ENCODE assay signal across 10 mouse cellular contexts in the genomic region with DNA sequence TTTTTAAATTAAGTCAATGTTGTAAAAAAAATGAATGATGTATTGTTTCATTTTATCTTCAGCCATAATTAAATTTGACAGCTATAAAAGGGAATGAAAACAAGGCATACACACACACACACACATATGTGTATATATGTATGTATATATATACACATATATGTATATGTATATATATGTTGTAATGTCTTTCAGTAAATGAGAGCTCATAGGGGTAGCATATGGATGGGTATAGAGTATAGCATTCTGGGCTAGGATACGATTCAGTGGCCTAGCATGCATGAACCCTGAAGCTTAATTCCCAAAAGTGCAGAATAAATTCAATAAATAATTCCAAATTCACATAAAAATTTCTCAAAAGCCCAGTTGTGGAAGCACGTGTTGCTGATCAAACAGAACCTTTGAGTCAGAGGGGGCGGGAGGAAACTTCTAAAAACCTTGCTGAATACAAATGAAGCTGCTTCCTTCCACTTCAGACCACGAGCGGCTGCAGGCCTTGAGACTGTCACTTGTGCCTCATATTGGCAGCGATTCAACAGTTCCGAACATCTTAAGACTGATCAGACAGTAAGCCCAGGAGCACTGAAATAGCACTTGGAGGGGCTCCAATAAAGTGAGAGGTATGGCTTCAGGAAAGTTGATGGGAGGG. TPM values are rescaled to one million over a fixed set of nuclear protein-coding genes. Genes with fewer than 3 reads are reported as not detected.
DNase-seq lines count a peak whose midpoint lies in the region; ATAC-seq and TF ChIP-seq lines count a peak whose summit lies in the region.
"Had no signal": no experiment of that assay in that cellular context is flagged by ENCODE, and none has a peak within 500 bp of the region (broad histone marks: within the 10 kb centered on the region; RNA-seq: fewer than 3 reads in every experiment).

No protein-coding gene starts in this region.

- no peak overlapping the region for H3K27ac ChIP-seq in lung, postnatal 0 days (ENCODE audit: low read length)
- no peak overlapping the region for H3K27ac ChIP-seq in heart, postnatal 0 days (ENCODE audit: low read depth)
- H3K27ac ChIP-seq: lung, embryonic 15.5 days; neural tube, embryonic 12.5 days had no signal

- no peaks in the 10 kb centered on the region for H3K9me3 ChIP-seq in lung, postnatal 0 days (ENCODE audit: low read length)
- no peaks in the 10 kb centered on the region for H3K9me3 ChIP-seq in heart, postnatal 0 days (replicated peaks; ENCODE audit: control insufficient read depth, low read length)
- H3K9me3 ChIP-seq: lung, embryonic 15.5 days; neural tube, embryonic 12.5 days had no signal

- peaks cover 4% of the 10 kb centered on the region; the same call in 1 of the 2 replicates for H3K4me1 ChIP-seq in lung, postnatal 0 days (ENCODE audit: insufficient read depth, low read depth, low read length)
- peaks cover 10% of the 10 kb centered on the region; the same call in 1 of the 2 replicates for H3K4me1 ChIP-seq in heart, postnatal 0 days (ENCODE audit: control insufficient read depth, insufficient read depth)

- no peak for TF ChIP-seq EP300 in lung, postnatal 0 days (IDR thresholded peaks at IDR 0.05)
- no peak for TF ChIP-seq EP300 in heart, postnatal 0 days (IDR thresholded peaks at IDR 0.05; ENCODE audit: low read depth)

- H3K27me3 ChIP-seq in lung, postnatal 0 days (replicated peaks; ENCODE audit: insufficient read depth, low read length) = peaks cover 11% of the 10 kb centered on the region; the same call in 1 of the 2 replicates
- peaks cover 8% of the 10 kb centered on the region; the same call in 1 of the 2 replicates for H3K27me3 ChIP-seq in heart, postnatal 0 days (ENCODE audit: control insufficient read depth, insufficient read depth, low read length)

- peak; percentile 16 for DNase-seq in gastrocnemius, adult 18-20 months (ENCODE audit: low spot score)
- no peak for DNase-seq in gastrocnemius, postnatal 36 days
- peak; percentile 14 for DNase-seq in lung, postnatal 0 days (ENCODE audit: low spot score)
- no peak for DNase-seq in lung, postnatal 14 days
- no peak for DNase-seq in heart, postnatal 0 days (ENCODE audit: low spot score)
- peak; percentile 74 for DNase-seq in thymus, postnatal 0 days (ENCODE audit: low spot score)
- no peak for DNase-seq in cerebellum, adult 11 months
- DNase-seq in ovary, postnatal 14 days (ENCODE audit: low spot score) = no peak

- H3K36me3 ChIP-seq in lung, postnatal 0 days (ENCODE audit: insufficient read depth, low read length) = no peaks in the 10 kb centered on the region
- H3K36me3 ChIP-seq in heart, postnatal 0 days (replicated peaks; ENCODE audit: control insufficient read depth, insufficient read depth, low read length) = no peaks in the 10 kb centered on the region; the same call in 1 of the 2 replicates
- H3K36me3 ChIP-seq: lung, embryonic 15.5 days; neural tube, embryonic 12.5 days had no signal

- no peak overlapping the region for H3K4me3 ChIP-seq in lung, postnatal 0 days (ENCODE audit: low read depth, low read length)
- H3K4me3 ChIP-seq in heart, postnatal 0 days (ENCODE audit: low read depth, low read length) = no peak overlapping the region
- H3K4me3 ChIP-seq: lung, embryonic 15.5 days; neural tube, embryonic 12.5 days had no signal

- WGBS in lung, postnatal 0 days = 42% methylated on average over 7 of the region's 7 CpGs
- WGBS in heart, postnatal 0 days = 50% methylated on average over 7 of the region's 7 CpGs

- intact Hi-C loops in gastrocnemius, postnatal 36 days (cut with DNase I) = loop anchor here (2.0 kb wide), 2 partner anchors 844 to 970 kb away; no protein-coding TSS in a partner anchor

- no peak overlapping the region for H3K4me2 ChIP-seq in lung, postnatal 0 days (replicated peaks; ENCODE audit: low read depth, low read length)
- peak overlapping the region; percentile 0; the same call in 1 of the 2 replicates for H3K4me2 ChIP-seq in heart, postnatal 0 days (ENCODE audit: low read depth, low read length)
- H3K4me2 ChIP-seq: lung, embryonic 15.5 days; neural tube, embryonic 12.5 days had no signal

- no peak for ATAC-seq in lung, postnatal 0 days
- no peak for ATAC-seq in heart, postnatal 0 days (ENCODE audit: insufficient read depth, low read depth)

- H3K9ac ChIP-seq in lung, postnatal 0 days (replicated peaks; ENCODE audit: low read depth) = no peak overlapping the region
- H3K9ac ChIP-seq in heart, postnatal 0 days (replicated peaks; ENCODE audit: low read depth, low read length) = no peak overlapping the region
- H3K9ac ChIP-seq: lung, embryonic 15.5 days; neural tube, embryonic 12.5 days had no signal

- TF ChIP-seq CTCF in lung, postnatal 0 days (IDR thresholded peaks at IDR 0.05) = no peak
- TF ChIP-seq CTCF in heart, postnatal 0 days (IDR thresholded peaks at IDR 0.05; ENCODE audit: low read depth) = no peak

RNA-seq across cellular contexts. Expression of gene Ptger4, which starts 6.9 kb away (rescaled TPM):
- total RNA-seq in gastrocnemius, adult 18-20 months (2021) = under 1 TPM; 0.46 to 0.66 TPM
- total RNA-seq in gastrocnemius, postnatal 36 days (2021) = 1 to 10 TPM; 1.1 to 2.2 TPM
- 4.2 and 4.5 TPM in 2 replicates for polyA plus RNA-seq in lung, postnatal 0 days (2015; fragmentation: Nextera tagmentation; extraction: Ambion mirVana)
- total RNA-seq in heart, postnatal 0 days (2014; rRNA removed; ENCODE audit: low replicate concordance) = 3.0 and 9.0 TPM in 2 replicates
- 4.3 and 5.0 TPM in 2 replicates for polyA plus RNA-seq in heart, postnatal 0 days (2015; fragmentation: Nextera tagmentation; extraction: Ambion mirVana)
- polyA plus RNA-seq in thymus, postnatal 0 days (2015; fragmentation: Nextera tagmentation; extraction: Ambion mirVana) = 18.2 and 18.3 TPM in 2 replicates

RNA-seq across cellular contexts. Expression of gene Ttc33, which starts 51.8 kb away (rescaled TPM):
- total RNA-seq in gastrocnemius, adult 18-20 months (2021) = 10 to 100 TPM; 69.0 to 74.1 TPM
- total RNA-seq in gastrocnemius, postnatal 36 days (2021) = 10 to 100 TPM; 43.7 to 48.9 TPM
- 35.4 and 35.9 TPM in 2 replicates for polyA plus RNA-seq in lung, postnatal 0 days (2015; fragmentation: Nextera tagmentation; extraction: Ambion mirVana)
- 13.3 and 33.6 TPM in 2 replicates for total RNA-seq in heart, postnatal 0 days (2014; rRNA removed; ENCODE audit: low replicate concordance)
- 32.9 and 35.7 TPM in 2 replicates for polyA plus RNA-seq in heart, postnatal 0 days (2015; fragmentation: Nextera tagmentation; extraction: Ambion mirVana)
- polyA plus RNA-seq in thymus, postnatal 0 days (2015; fragmentation: Nextera tagmentation; extraction: Ambion mirVana) = 43.6 and 45.9 TPM in 2 replicates

Comparison
In these comparisons a context has a peak if more than half of its experiments do, and no peak if none do; other contexts are left out.
1. DNase-seq: peak in gastrocnemius, adult 18-20 months (single experiment), lung, postnatal 0 days (single experiment) and thymus, postnatal 0 days (single experiment); none in gastrocnemius, postnatal 36 days (0 of 2), lung, postnatal 14 days (single experiment), heart, postnatal 0 days (single experiment), cerebellum, adult 11 months (single experiment) and ovary, postnatal 14 days (single experiment).